Mouse (Mus musculus) layer of hippocampus, adult 8-10 months (tissue): ENCODE measurements around the gene Hist1h4a. TPM values are rescaled to one million over a fixed set of nuclear protein-coding genes. Genes with fewer than 3 reads are reported as not detected.

Experiments
- microRNA-seq, 2 experiments: library from miRNA; unstranded; fragments of <30 nt; microRNA quantifications; one replicate each; pipeline ENCODE4 v1.2.0; 2022
- total RNA-seq, 4 experiments: library from RNA; stranded (reverse); gene quantifications; 2 replicates each; pipeline ENCODE4 v1.2.4; 2022

Hist1h4a gene
- total RNA-seq, 4 experiments from 2014 or later = 31.9 to 42.9 (median 37.9) TPM

Small RNA genes within 50 kb of the gene (microRNA-seq; reads per million reads assigned to microRNA genes)
- gene Gm44314 (0 reads per million in 2 experiments), gene Gm44484 (0 to 0.51 reads per million in 2 experiments)

Other genes with a start within 250 kb of the Hist1h4a start
- gene Hist1h4h, start 230.2 kb downstream of the Hist1h4a start, total RNA-seq = 100 to 1,000 TPM; 236 to 302 (median 261) TPM
- 1 to 10 TPM in 3 of 4 experiments, not detected in 1; 1.6 to 6.5 (median 1.8) TPM for gene Hist1h2af, start 227.3 kb downstream of the Hist1h4a start, total RNA-seq
- 1 to 10 TPM; 1.2 to 3.4 (median 2.2) TPM for gene Hist1h3g, start 225.8 kb downstream of the Hist1h4a start, total RNA-seq
- under 1 TPM; 0.34 to 0.73 (median 0.61) TPM for gene Hist1h2bh, start 217.8 kb downstream of the Hist1h4a start, total RNA-seq
- 10 to 100 TPM; 12.5 to 15.7 (median 14.2) TPM for gene Hist1h3f, start 217.2 kb downstream of the Hist1h4a start, total RNA-seq
- 100 to 1,000 TPM; 104 to 155 (median 119) TPM for gene Hist1h4f, start 209.6 kb downstream of the Hist1h4a start, total RNA-seq
- gene Hist1h1d, start 208.0 kb downstream of the Hist1h4a start, total RNA-seq = 1 to 10 TPM; 2.5 to 3.3 (median 2.8) TPM
- gene Hist1h3e, start 198.9 kb downstream of the Hist1h4a start, total RNA-seq = 10 to 100 TPM; 34.8 to 43.2 (median 40.0) TPM
- gene Hist1h2ae, start 190.0 kb downstream of the Hist1h4a start, total RNA-seq = 1 to 10 TPM; 3.3 to 7.7 (median 4.9) TPM
- gene Hist1h2bg, start 189.8 kb downstream of the Hist1h4a start, total RNA-seq = 10 to 100 TPM; 57.3 to 67.6 (median 60.8) TPM
- gene Hist1h2bf, start 187.0 kb downstream of the Hist1h4a start, total RNA-seq = 10 to 100 TPM; 19.2 to 30.0 (median 24.4) TPM
- 10 to 100 TPM in 1 of 4 experiments, 1 to 10 TPM in 3; 3.0 to 11.0 (median 5.7) TPM for gene Hist1h2ad, start 186.8 kb downstream of the Hist1h4a start, total RNA-seq
- gene Hist1h3d, start 185.5 kb downstream of the Hist1h4a start, total RNA-seq = 10 to 100 TPM in 2 of 4 experiments, 1 to 10 TPM in 2; 8.2 to 11.5 (median 10.5) TPM
- gene Hist1h4d, start 179.6 kb downstream of the Hist1h4a start, total RNA-seq = 100 to 1,000 TPM; 106 to 128 (median 119) TPM
- gene Hist1h2be, start 140.1 kb downstream of the Hist1h4a start, total RNA-seq = 10 to 100 TPM in 2 of 4 experiments, 1 to 10 TPM in 2; 7.9 to 10.8 (median 9.3) TPM
- 10 to 100 TPM; 36.1 to 50.5 (median 42.7) TPM for gene Hist1h1e, start 138.7 kb downstream of the Hist1h4a start, total RNA-seq
- gene Hist1h2ac, start 77.3 kb downstream of the Hist1h4a start, total RNA-seq = 1 to 10 TPM; 1.4 to 3.1 (median 2.7) TPM
- 10 to 100 TPM; 33.4 to 55.2 (median 44.8) TPM for gene Hist1h2bc, start 77.0 kb downstream of the Hist1h4a start, total RNA-seq
- gene Hist1h1t, start 65.4 kb downstream of the Hist1h4a start, total RNA-seq = under 1 TPM in 1 of 4 experiments, not detected in 3; 0.50 TPM
- 10 to 100 TPM; 71.6 to 90.3 (median 85.0) TPM for gene Hist1h4c, start 62.8 kb downstream of the Hist1h4a start, total RNA-seq
- gene Hfe, start 50.4 kb downstream of the Hist1h4a start, total RNA-seq = 1 to 10 TPM; 3.9 to 9.4 (median 7.0) TPM
- gene Hist1h1c, start 22.4 kb downstream of the Hist1h4a start, total RNA-seq = 10 to 100 TPM; 39.1 to 69.2 (median 53.5) TPM
- gene Hist1h3c, start 15.6 kb downstream of the Hist1h4a start, total RNA-seq = 1 to 10 TPM in 3 of 4 experiments, not detected in 1; 1.7 to 3.1 (median 2.7) TPM
- gene Hist1h2bb, start 14.5 kb downstream of the Hist1h4a start, total RNA-seq = 10 to 100 TPM; 14.1 to 21.7 (median 16.7) TPM
- gene Hist1h2ab, start 10.1 kb downstream of the Hist1h4a start, total RNA-seq = 10 to 100 TPM; 18.6 to 28.1 (median 23.5) TPM
- gene Hist1h3b, start 9.0 kb downstream of the Hist1h4a start, total RNA-seq = 10 to 100 TPM in 2 of 4 experiments, 1 to 10 TPM in 2; 3.1 to 10.4 (median 8.0) TPM
- 10 to 100 TPM; 47.4 to 67.0 (median 59.9) TPM for gene Hist1h4b, start 4.2 kb downstream of the Hist1h4a start, total RNA-seq
- gene Hist1h3a, start 1.2 kb upstream of the Hist1h4a start, total RNA-seq = 10 to 100 TPM; 22.7 to 39.9 (median 29.0) TPM
- 10 to 100 TPM; 12.6 to 19.3 (median 16.9) TPM for gene Hist1h1a, start 2.4 kb upstream of the Hist1h4a start, total RNA-seq
- gene Trim38, start 8.7 kb upstream of the Hist1h4a start, total RNA-seq = not detected
- gene Slc17a2, start 45.8 kb upstream of the Hist1h4a start, total RNA-seq = not detected
- gene Slc17a3, start 78.2 kb upstream of the Hist1h4a start, total RNA-seq = not detected
- not detected for gene Slc17a1, start 106.5 kb upstream of the Hist1h4a start, total RNA-seq
- gene Slc17a4, start 153.8 kb upstream of the Hist1h4a start, total RNA-seq = not detected
- not detected for gene Hist1h2ba, start 172.9 kb upstream of the Hist1h4a start, total RNA-seq
- not detected for gene Hist1h2aa, start 173.2 kb upstream of the Hist1h4a start, total RNA-seq
- 1 to 10 TPM; 1.4 to 2.8 (median 2.1) TPM for gene Scgn, start 230.0 kb upstream of the Hist1h4a start, total RNA-seq